32 mouse cellular contexts compared by ENCODE assay signal in genomic region chr9:17745684-17746083, GRCm38 (mm10).
DNase-seq lines count a peak whose midpoint lies in the region; ATAC-seq and TF ChIP-seq lines count a peak whose summit lies in the region.
"Had no signal": no experiment of that assay in that cellular context is flagged by ENCODE, and none has a peak within 500 bp of the region (broad histone marks: within the 10 kb centered on the region; RNA-seq: fewer than 3 reads in every experiment).

No protein-coding gene starts in this region.

- H3K27me3 ChIP-seq in kidney, postnatal 0 days (ENCODE audit: insufficient read depth, low read length): no peaks in the 10 kb centered on the region
- H3K27me3 ChIP-seq in kidney, adult 2 months (replicated peaks; ENCODE audit: control insufficient read depth, insufficient read depth, low read length): no peaks in the 10 kb centered on the region
- H3K27me3 ChIP-seq in neural tube, embryonic 14.5 days (ENCODE audit: control insufficient read depth, insufficient read depth, low read length): no peaks in the 10 kb centered on the region
- H3K27me3 ChIP-seq in forebrain, embryonic 14.5 days (replicated peaks; ENCODE audit: control insufficient read depth, insufficient read depth, low read length): no peaks in the 10 kb centered on the region
- H3K27me3 ChIP-seq: embryonic facial prominence, embryonic 12.5 days; forebrain, embryonic 15.5 days; heart, embryonic 13.5 days; hindbrain, embryonic 15.5 days; liver, embryonic 13.5 days; megakaryocyte, embryonic 14.5 days; stomach, embryonic 15.5 days had no signal

- H3K4me2 ChIP-seq in kidney, postnatal 0 days (ENCODE audit: low read length): no peak overlapping the region
- H3K4me2 ChIP-seq in neural tube, embryonic 14.5 days (ENCODE audit: low read depth, low read length): no peak overlapping the region
- no peak overlapping the region for H3K4me2 ChIP-seq in forebrain, embryonic 14.5 days (ENCODE audit: low read length)
- H3K4me2 ChIP-seq: embryonic facial prominence, embryonic 12.5 days; forebrain, embryonic 15.5 days; heart, embryonic 13.5 days; hindbrain, embryonic 15.5 days; liver, embryonic 13.5 days; stomach, embryonic 15.5 days had no signal

- no peak overlapping the region for H3K4me3 ChIP-seq in kidney, postnatal 0 days (replicated peaks; ENCODE audit: low read depth, low read length)
- H3K4me3 ChIP-seq in kidney, adult 2 months (ENCODE audit: insufficient read depth, low read depth, low read length): no peak overlapping the region
- H3K4me3 ChIP-seq in neural tube, embryonic 14.5 days (ENCODE audit: low read depth, low read length): no peak overlapping the region
- no peak overlapping the region for H3K4me3 ChIP-seq in forebrain, embryonic 14.5 days (ENCODE audit: low read depth, low read length)
- H3K4me3 ChIP-seq: embryonic facial prominence, embryonic 12.5 days; forebrain, embryonic 15.5 days; gastrocnemius, adult 2 months; heart, embryonic 13.5 days; hindbrain, embryonic 15.5 days; liver, embryonic 13.5 days; megakaryocyte, embryonic 14.5 days; stomach, embryonic 15.5 days had no signal

- no peak overlapping the region for H3K27ac ChIP-seq in kidney, postnatal 0 days
- no peak overlapping the region for H3K27ac ChIP-seq in kidney, adult 2 months (ENCODE audit: insufficient read depth, low read depth, low read length)
- H3K27ac ChIP-seq in neural tube, embryonic 14.5 days (ENCODE audit: low read depth, low read length): no peak overlapping the region
- no peak overlapping the region for H3K27ac ChIP-seq in forebrain, embryonic 14.5 days (ENCODE audit: low read depth, low read length)
- H3K27ac ChIP-seq: embryonic facial prominence, embryonic 12.5 days; forebrain, embryonic 15.5 days; gastrocnemius, adult 2 months; heart, embryonic 13.5 days; hindbrain, embryonic 15.5 days; liver, embryonic 13.5 days; stomach, embryonic 15.5 days had no signal

- H3K9ac ChIP-seq in kidney, postnatal 0 days (ENCODE audit: low read depth, low read length): no peak overlapping the region
- no peak overlapping the region for H3K9ac ChIP-seq in neural tube, embryonic 14.5 days (replicated peaks; ENCODE audit: low read depth, low read length)
- no peak overlapping the region for H3K9ac ChIP-seq in forebrain, embryonic 14.5 days (ENCODE audit: low read length)
- H3K9ac ChIP-seq: embryonic facial prominence, embryonic 12.5 days; forebrain, embryonic 15.5 days; heart, embryonic 13.5 days; hindbrain, embryonic 15.5 days; liver, embryonic 13.5 days; stomach, embryonic 15.5 days had no signal

- DNase-seq in embryo, embryonic 11 days: peak; percentile 21
- no peak for DNase-seq in embryo, embryonic 9.5 days (ENCODE audit: extremely low spot score)
- peak; percentile 95 for DNase-seq in kidney, postnatal 0 days (ENCODE audit: low spot score)
- DNase-seq in kidney, adult 2 months: no peak
- DNase-seq in forelimb bud, embryonic 11.5 days (ENCODE audit: low read depth, low spot score): peak; percentile 23
- no peak for DNase-seq in forebrain, embryonic 14.5 days (ENCODE audit: low spot score)
- no peak for DNase-seq in cerebellum, postnatal 10 days
- DNase-seq: adrenal gland, postnatal 10 days; cerebellum, adult 11-12 months; cerebellum, postnatal 25 days; gastrocnemius, adult 2 months; gastrocnemius, postnatal 36 days; heart, adult 18-20 months; heart, postnatal 10 days; kidney, adult 18-20 months; layer of hippocampus, postnatal 36 days; left cerebral cortex, postnatal 4 days; liver, embryonic 13.5 days; lung, adult 18-20 months; lung, postnatal 4 days; midbrain, embryonic 14.5 days; right cerebral cortex, postnatal 25 days; thymus, postnatal 14 days had no signal

- no peak for TF ChIP-seq POLR2A in kidney, adult 2 months (IDR thresholded peaks at IDR 0.05; ENCODE audit: low read depth, low read length)

- ATAC-seq in kidney, postnatal 0 days (replicated peaks; ENCODE audit: low FRiP score, low read depth): peak; percentile 90
- peak; percentile 88; the same call in 1 of the 2 replicates for ATAC-seq in neural tube, embryonic 14.5 days (ENCODE audit: low read depth)
- no peak for ATAC-seq in forebrain, embryonic 14.5 days
- ATAC-seq: forebrain, embryonic 15.5 days; lung, postnatal 0 days had no signal

- H3K4me1 ChIP-seq in kidney, postnatal 0 days (replicated peaks; ENCODE audit: insufficient read depth, low read length): no peaks in the 10 kb centered on the region
- H3K4me1 ChIP-seq in kidney, adult 2 months (ENCODE audit: control insufficient read depth, insufficient read depth, low read length): no peaks in the 10 kb centered on the region
- no peaks in the 10 kb centered on the region for H3K4me1 ChIP-seq in neural tube, embryonic 14.5 days (ENCODE audit: control insufficient read depth, insufficient read depth, low read length)
- H3K4me1 ChIP-seq in forebrain, embryonic 14.5 days (ENCODE audit: control insufficient read depth, insufficient read depth, low read length): no peaks in the 10 kb centered on the region
- H3K4me1 ChIP-seq: embryonic facial prominence, embryonic 12.5 days; forebrain, embryonic 15.5 days; heart, embryonic 13.5 days; hindbrain, embryonic 15.5 days; liver, embryonic 13.5 days; megakaryocyte, embryonic 14.5 days; stomach, embryonic 15.5 days had no signal

- no peaks in the 10 kb centered on the region for H3K9me3 ChIP-seq in kidney, postnatal 0 days (replicated peaks; ENCODE audit: low read length)
- no peaks in the 10 kb centered on the region for H3K9me3 ChIP-seq in neural tube, embryonic 14.5 days (ENCODE audit: control insufficient read depth, low read length)
- no peaks in the 10 kb centered on the region for H3K9me3 ChIP-seq in forebrain, embryonic 14.5 days (replicated peaks; ENCODE audit: control insufficient read depth, low read length)
- H3K9me3 ChIP-seq: embryonic facial prominence, embryonic 12.5 days; forebrain, embryonic 15.5 days; G1E; heart, embryonic 13.5 days; hindbrain, embryonic 15.5 days; liver, embryonic 13.5 days; megakaryocyte, embryonic 14.5 days; stomach, embryonic 15.5 days had no signal

- H3K36me3 ChIP-seq in kidney, postnatal 0 days (ENCODE audit: insufficient read depth, low read length): no peaks in the 10 kb centered on the region
- no peaks in the 10 kb centered on the region for H3K36me3 ChIP-seq in kidney, adult 2 months (ENCODE audit: control insufficient read depth, insufficient read depth, low read length)
- H3K36me3 ChIP-seq in neural tube, embryonic 14.5 days (ENCODE audit: control insufficient read depth, insufficient read depth, low read length): no peaks in the 10 kb centered on the region
- no peaks in the 10 kb centered on the region for H3K36me3 ChIP-seq in forebrain, embryonic 14.5 days (ENCODE audit: control insufficient read depth, insufficient read depth, low read length)
- H3K36me3 ChIP-seq: embryonic facial prominence, embryonic 12.5 days; forebrain, embryonic 15.5 days; G1E; heart, embryonic 13.5 days; hindbrain, embryonic 15.5 days; liver, embryonic 13.5 days; stomach, embryonic 15.5 days had no signal

- no peak for TF ChIP-seq CTCF in kidney, postnatal 0 days (IDR thresholded peaks at IDR 0.05; ENCODE audit: low read depth)
- TF ChIP-seq CTCF in kidney, adult 2 months (conservative IDR thresholded peaks at IDR 0.05; ENCODE audit: insufficient read depth, insufficient read length, low read depth, low read length): no peak

Comparison
In these comparisons a context has a peak if more than half of its experiments do, and no peak if none do; other contexts are left out.
1. DNase-seq: peak in embryo, embryonic 11 days (single experiment), kidney, postnatal 0 days (single experiment) and forelimb bud, embryonic 11.5 days (single experiment); none in embryo, embryonic 9.5 days (single experiment), kidney, adult 2 months (single experiment), forebrain, embryonic 14.5 days (single experiment) and cerebellum, postnatal 10 days (0 of 2).